Mouse (Mus musculus) ZHBTc4 (cell line): ENCODE measurements at regions not wholly inside any gene's neighbourhood (a gene's known extent, or its start where the extent isn't known, plus 50 kb on each side); places are given as distances from the start of the nearest gene placed in this dataset.

ENCODE experiments used
- DNase-seq: peaks from one replicate; pipeline ENCODE4 v3.0.0-alpha.2; 2011; ENCODE audit warnings: low read depth, low spot score

DNA sequence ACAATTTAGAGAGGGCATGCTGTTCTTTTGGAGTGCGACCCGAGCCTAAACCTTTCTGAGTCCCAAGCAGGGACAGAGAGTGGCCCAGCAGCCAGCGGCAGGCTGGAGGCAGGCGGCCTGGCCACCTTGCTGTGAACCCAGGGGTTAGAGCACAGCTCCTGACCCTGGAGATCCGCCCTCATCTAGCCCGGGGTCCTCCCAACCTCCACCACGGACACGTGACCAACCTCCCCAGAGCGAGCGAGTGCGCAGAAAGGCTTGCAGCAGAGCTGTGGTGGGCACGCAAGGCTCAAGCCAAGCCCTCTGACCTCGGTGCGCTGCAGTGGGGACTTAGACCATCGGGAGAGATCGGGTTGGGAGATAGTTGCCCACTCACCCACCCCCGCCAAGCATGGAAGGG lies 106.9 kb downstream of the Zfp788 start:
- DNase-seq: peak; percentile 80
